Mouse (Mus musculus) right cerebral cortex, postnatal 10 days (tissue): ENCODE results near the gene Fhl4.

ENCODE experiments used
- DNase-seq, 2 experiments: peaks; one replicate each; pipeline ENCODE4 v3.0.0; 2021; ENCODE audit warnings: low spot score in 2 of 2

The Fhl4 gene

DNA sequence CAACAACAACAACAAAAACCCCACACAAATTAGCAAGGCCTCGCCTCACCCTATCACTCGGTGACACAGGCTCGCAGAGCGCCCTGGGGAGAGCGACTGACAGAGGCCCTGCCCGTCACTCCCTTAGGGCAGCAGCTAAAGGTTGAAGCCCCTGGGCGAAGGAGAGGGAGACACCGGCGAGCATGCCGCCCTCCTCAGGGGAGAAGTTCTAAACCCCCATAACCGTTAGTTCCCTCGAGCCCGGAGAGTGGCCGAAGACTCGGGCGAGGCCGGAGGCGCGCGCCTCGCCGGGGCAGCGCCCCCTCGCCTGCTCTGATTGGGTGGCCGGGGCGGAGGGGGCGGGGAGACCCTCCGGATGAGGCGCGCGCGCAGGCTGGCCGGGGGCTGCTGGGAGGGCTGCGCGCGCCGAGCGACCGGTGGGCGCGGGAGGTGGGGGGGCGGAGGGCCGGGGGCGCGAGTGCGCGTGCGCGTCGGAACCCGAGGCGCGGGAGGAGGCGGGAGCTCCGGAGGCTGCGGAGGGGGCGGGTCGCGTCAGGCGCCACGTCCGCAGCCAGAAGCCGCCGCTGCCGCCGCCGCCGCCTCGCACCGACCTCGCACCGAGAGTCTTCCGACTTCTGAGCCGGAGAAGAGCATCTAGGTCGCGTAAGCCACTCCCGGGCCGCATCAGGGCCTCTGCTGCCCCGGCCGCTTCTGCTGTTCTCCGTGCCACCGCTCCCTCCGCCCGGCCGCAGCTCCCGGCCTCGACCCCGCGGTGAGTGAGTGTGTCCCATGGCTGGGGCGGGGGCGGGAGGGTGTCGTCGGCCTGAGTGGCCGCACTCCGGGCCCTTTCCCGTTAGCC lies at the start of gene Fhl4, which contains the start of gene Tmem263:
TSS of gene Fhl4 (minus strand) at position 249 of the 838 bp plus-strand sequence.
TSS of gene Tmem263 (plus strand) at position 381 of the 838 bp plus-strand sequence.
- peak; percentile 92 to 93 for DNase-seq

DNA sequence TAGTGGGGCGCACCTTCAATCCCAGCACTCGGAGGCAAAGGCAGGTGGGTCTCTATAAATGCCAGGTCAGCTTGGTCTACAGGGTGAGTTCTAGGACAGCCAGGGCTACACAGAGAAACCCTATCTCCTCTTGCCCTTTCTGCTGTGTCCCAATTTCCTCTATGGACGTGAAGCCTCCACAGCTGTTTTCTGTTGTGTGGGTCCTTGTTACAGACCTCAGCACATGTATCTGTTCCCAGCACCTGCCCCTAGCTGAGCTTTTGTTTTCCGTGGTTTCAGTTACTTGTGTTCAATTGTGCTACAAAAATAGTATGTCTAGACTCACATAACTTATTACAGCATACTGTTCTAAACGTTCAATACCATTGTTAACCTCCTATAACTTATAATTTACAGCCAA lies 46.9 kb upstream of the Fhl4 start:
- no peak for DNase-seq

DNA sequence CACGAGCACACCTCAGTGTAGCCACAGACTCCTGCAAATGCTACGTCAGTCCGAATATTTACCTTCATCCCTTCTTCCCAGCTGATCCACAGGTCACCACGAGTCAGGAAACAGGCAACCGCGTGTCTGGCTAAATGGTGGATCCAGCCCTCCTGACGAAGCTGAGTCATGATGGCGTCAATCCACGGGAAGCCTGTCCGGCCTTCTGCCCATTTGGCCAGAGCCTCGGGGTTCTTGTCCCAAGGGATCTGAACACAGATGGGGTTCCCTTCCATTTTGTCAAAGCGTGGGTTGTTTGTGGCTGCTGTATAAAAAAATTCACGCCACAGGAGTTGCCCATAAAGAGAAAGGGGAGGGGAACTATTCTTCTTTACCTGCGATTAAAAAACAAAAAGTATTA lies 44.0 kb upstream of the Fhl4 start:
- no peak for DNase-seq

DNA sequence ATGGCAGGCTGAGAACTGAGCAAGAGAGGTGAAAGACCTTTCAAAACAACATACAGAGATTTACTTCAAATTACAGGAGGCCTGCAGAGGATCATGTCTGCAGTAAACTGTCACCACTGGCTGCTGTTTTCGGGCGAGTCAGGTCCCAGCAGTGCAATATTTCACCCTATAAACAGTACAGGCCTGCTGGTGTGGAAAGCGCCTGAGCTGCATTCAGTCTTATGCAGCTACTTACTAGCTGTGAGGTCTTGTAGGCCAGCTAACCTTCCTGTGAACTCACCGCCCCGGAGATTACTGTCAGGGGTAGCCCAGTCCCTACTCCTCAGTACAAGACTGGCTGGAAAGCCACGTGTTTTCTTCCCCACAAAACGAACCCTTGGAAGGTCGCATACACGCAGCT lies 39.2 kb upstream of the Fhl4 start:
- no peak for DNase-seq

DNA sequence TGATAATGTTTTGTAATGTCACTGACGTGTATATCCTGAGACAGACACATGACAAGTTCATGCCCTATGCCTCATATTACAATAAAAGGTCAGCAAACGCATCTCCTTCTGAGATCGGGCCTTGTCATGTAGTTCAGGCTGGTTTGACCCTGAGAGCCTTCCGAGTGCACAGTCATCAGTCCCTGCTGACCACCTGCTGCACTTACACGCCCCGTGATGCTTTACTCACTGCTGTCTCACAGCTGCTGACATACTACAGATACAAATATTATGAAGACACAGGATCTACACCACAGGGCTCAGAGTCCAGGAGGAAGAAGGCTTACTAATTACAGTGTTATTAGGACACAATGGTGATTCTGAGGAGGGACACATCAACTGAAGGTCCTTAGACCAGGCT lies 34.3 kb upstream of the Fhl4 start:
- no peak for DNase-seq

DNA sequence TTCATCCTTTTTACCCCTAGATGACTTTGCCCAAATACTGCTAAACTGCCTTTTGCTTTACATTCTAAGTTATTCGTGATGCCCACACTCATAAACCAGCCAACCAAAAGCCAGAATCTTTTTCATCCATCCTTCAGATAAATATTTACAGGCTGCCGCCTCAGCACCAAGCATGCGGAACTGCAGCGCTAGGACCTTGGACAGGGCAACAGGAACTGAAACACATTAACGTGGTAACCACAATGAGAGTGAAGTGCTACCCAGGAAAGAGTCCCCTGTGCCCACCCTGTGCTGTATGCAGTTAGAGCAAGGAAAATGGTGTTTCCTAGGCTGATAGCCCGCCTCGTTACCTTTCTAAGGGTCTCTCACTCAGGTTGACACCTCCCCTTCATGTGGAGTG lies 26.2 kb upstream of the Fhl4 start:
- DNase-seq, result no peak

DNA sequence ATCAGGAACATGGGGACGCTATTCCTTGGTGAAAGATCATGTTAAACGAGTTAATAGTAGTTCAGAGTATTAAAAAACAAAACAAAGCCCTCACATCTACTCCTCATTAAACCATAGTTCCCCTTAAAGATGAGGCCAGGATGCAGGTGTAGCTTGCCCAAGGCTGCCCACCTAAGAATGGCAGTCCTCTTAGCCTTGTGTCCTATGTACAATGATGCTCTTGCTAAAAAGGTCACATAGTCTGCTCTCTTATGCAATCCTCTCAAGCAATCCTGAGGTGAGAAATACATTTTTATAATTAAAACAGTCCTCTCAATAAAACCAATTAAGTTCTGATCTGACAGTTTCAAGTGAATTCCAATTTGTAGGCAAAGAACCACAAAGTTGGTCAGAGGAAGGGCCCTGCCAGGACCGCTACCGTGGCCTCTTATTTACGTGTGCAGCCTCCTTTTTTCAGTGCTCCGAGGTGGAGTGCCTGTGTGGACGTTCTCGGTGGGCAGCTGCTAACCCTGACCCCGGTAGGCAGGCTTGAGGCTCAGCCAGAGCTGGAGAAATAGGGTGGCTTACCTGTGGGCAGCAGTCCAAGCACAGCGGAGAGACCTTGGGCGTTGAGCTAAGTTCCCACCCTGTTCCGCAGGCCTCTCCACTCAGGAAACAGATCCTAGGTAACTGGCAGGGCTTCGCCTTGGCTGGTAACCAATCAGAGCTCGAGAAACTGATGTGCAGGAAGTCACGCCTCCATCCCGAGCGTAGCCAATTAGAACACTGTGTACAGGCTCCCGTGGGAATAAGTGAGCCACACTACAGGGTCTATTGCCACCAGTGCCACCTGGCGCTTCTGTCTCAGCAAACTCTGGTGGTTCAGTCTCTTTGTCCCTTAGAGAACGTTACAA lies 25.3 kb upstream of the Fhl4 start, which contains the start of gene Mterf2:
TSS of gene Mterf2 (minus strand) at position 633 of the 893 bp plus-strand sequence.
- DNase-seq, result peak; percentile 98 to 99

DNA sequence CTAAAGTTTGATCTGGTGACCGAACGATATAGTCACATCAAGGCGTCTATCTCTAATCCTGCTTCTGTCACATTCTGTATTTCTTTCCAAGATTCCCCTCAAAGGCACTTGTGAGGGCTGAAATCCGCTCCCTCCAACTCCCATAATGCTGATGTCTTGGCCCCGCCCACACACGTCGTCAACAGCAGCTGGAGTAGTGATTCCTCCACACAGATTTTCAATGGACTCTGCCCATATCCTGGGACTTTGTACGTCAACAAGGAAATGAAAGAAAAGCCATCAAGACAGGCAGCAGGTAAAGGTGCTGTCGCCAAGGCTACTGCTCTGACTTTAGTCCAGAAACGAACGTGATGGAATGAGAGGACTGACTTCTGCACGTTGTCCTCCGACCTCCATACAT lies 22.9 kb upstream of the Fhl4 start:
- no peak for DNase-seq

DNA sequence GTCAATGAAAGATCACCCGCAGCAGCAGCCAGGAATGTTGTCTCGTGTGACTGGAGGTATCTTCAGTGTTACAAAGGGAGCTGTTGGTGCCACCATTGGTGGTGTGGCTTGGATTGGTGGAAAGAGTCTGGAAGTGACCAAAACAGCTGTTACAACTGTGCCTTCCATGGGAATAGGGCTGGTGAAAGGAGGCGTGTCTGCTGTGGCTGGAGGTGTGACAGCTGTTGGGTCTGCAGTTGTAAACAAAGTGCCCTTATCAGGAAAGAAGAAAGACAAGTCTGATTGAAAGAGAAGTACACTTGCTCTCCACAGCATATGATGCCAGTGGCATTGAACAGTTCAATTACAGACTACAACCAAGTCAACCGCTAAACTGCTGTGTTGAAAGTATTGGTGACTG lies 12.1 kb upstream of the Fhl4 start:
- no peak for DNase-seq

DNA sequence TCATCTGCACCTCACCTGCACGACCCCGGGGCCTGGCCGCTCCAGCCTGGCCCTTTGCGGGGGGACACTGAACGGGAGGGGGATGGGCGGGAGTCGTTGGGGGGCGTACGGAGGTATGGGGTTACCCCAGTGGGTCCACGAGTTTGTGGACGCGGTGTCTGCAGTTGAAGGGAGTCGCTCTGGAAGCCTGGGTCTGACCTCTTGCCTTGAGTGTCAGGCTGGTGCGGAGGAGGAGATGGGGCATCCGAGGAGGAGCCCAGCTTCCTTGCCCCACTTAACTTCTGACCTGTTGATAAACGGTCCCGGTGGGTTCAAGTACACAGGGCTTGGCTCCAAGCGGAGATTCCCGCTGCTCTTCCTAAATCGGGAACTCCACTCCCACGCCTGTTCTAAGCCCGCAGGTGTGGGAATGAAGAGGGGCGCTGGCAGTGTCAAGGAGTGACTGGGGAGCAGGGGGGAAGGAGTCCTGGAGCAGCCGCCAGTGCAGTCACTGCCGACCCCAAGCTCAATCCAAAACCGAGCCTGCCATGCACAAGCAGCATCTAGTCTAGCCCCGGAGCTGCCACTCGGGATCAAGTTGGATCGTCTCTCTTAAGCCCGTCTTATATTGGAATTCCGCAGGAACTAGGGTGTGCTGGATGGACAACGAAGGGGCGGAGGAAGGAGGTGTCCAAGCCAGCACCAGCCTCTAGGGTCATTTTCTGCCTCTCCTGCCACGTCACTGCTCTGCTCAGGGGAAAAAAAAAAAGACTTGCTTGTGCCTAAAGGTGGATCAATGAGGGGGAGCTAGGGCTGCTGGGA lies 990 bp upstream of the Fhl4 start:
- peak; percentile 50 to 53 for DNase-seq

DNA sequence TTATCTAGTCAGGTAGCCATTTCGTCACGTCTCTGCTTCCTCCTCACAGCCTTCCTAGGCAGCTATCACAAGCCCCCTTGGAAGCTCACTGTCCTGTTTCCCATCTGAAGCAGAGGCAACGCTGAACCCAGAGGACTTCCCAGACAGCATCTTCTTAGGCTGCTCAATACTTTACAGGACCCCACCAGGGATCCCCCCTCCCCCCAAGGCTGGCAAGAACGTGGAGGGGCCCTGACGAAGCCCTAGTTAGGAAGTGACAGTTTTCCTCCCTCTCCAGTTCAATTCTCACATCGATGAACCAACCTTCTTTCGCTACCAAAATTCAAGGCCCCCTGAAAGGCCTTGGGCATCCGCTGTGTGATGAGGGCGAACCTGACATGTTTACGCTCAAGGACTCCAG lies 454 bp downstream of the Fhl4 start:
- peak; percentile 46 for DNase-seq

DNA sequence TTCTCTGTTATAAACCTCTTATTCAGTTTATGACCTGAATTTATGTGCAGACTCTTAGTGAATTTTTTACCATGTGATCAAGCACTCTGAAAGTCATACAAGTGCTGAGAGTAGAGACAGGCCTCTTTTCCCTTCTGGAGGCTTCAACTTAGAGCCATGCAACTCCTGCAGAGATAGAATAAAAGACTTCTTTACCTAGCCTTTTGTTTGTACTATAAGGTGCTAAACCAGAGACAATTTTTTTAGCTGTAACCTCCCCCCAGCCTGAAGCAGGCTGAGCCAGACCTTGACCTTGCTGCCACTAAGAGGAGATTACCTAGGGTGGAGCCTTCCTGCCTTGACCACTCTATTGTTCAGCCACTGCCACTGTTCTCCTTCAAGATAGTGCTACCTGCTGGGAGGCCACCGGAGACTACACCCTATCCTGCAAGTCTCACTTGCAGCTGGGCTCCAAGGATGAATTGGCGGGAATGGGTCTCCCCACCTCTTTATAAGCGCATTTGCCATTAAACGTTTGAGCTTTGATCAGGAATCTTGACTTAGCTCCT lies 30.6 kb downstream of the Fhl4 start:
- no peak for DNase-seq

DNA sequence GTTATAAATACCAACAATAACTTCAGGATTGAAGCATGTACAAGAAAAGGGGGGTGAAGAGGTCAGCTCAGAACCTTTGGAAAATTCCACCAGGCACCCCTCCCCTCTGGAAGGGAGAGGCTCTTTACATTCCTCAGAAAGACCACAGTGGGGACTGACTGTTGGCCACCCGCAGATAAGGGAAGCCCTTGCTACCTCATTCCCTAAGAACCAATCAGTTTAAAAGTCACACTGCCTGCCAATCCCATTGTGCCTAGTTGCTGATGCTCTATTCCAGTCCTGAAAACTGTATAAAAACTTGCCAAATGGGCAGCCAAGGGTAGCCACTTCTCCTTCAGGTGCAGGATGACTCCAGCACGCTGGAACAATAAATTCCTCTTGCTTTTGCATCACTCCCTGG lies 47.4 kb downstream of the Fhl4 start:
- no peak for DNase-seq

DNA sequence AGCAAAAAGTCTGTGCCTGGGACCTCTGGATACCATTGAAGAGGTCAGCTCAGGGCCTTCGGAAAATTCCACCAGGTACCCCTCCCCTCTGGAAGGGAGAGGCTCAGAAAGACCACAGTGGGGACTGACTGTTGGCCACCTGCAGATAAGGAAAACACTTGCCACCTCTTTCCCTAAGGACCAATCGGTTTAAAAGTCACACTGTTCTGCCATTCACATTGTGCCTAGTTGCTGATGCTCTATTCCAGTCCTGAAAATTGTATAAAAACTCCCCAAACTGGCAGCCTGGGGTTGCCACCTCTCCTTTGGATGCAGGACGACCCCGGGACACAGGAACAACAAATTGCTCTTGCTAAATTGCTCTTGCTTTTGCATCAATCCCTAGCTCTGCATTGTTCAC lies 49.8 kb downstream of the Fhl4 start:
- DNase-seq, result no peak

DNA sequence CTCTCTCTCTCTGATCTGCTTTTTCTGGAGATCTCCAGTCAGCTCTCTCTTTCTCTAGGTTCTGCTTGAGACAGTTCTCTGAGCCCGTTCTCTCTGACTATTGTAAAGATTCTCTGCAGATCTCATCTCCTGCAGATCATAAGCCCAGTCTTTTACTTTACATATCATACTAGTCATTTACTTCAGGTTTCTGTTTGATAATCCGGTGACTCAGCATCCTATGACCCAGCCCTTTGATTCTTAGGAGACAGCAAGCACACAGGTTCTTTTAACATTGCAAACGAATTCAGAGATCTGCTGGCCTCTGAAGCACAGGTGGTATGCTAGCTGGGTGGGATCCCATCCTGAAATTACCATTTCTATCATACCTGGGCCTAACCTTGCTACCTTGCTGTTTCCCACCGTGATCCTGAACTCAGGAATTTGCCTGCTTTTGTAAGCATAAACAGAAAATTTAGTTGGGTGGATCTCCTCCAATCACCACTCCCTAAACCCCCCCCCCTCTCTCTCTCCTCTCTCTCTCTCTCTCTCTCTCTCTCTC lies 51.6 kb downstream of the Fhl4 start:
- DNase-seq, result no peak

DNA sequence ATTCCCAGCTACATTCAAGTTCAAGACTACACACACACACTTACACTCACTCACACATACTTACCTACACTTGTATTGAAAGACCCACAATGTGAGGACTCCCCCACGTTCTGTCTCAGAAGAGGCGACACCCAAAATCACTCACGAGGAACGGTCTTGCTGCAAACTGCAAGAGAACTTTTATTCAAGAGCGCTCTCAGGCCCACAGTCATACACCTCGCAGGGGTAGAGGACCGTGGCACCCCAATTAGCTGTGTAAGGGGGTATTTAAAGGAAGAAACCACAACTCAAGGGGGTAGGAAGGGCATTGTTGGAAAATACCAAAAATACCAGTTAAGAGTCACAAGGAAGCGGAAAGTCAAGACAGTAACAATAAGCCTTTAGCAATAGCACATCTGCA lies 54.3 kb downstream of the Fhl4 start:
- DNase-seq, result no peak

DNA sequence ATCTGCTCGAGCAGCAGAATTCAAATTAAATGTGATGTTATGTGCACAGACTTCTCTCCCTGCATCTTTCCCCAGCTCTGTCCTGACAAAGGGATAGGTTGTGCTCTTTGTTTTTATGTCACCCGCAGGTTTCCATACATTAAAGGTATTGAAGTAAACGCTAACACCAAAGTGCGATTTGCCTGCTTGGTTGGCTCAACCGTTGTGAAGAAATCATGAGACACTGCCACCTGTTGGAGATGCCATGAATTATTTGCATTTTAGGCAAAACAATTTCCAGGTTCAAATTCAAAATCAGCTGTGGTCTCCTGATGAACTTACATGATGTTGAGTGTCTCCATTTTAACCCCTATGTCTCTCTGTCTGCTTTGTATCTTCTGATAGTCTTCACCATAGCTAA lies 55.7 kb downstream of the Fhl4 start:
- peak; percentile 44 for DNase-seq
